Mouse (Mus musculus) heart, embryonic 16.5 days (tissue): ENCODE results near the gene Gjc2. TPM values are rescaled to one million over a fixed set of nuclear protein-coding genes. Genes with fewer than 3 reads are reported as not detected.
A peak's percentile ranks its signal among the peaks of the same experiment; 100 is the strongest.

Source experiments
- ATAC-seq: fragments of 200-750 bp; cut with Nextera tagmentation; replicated peaks from 2 replicates; pipeline ENCODE4 v1.8.0; 2017; ENCODE audit warnings: moderate number of reproducible peaks; ENCODE audit not compliant: insufficient read depth, low FRiP score; ENCODE audit errors: extremely low read depth
- H3K27ac ChIP-seq: fragments of 300-500 bp; sonication (generic); 2 replicates; pipeline ENCODE4 v1.5.1; 2014; ENCODE audit warnings: mild to moderate bottlenecking, low read length, control low read depth, moderate library complexity
- H3K27me3 ChIP-seq: fragments of 300-500 bp; sonication (generic); 2 replicates; pipeline ENCODE4 v1.6.1; 2014; ENCODE audit warnings: low read length, mixed read lengths; ENCODE audit not compliant: control insufficient read depth, insufficient read depth
- H3K36me3 ChIP-seq: fragments of 300-500 bp; sonication (generic); 2 replicates; pipeline ENCODE4 v1.6.1; 2014; ENCODE audit not compliant: control insufficient read depth, insufficient read depth
- H3K4me1 ChIP-seq: fragments of 300-500 bp; sonication (generic); 2 replicates; pipeline ENCODE4 v1.6.1; 2014; ENCODE audit warnings: low read length, mixed read lengths; ENCODE audit not compliant: control insufficient read depth, insufficient read depth
- H3K4me2 ChIP-seq: fragments of 300-500 bp; sonication (generic); 2 replicates; pipeline ENCODE4 v1.6.1; 2014; ENCODE audit warnings: low read depth, mild to moderate bottlenecking, control low read depth, low read length
- H3K4me3 ChIP-seq: fragments of 300-500 bp; sonication (generic); 2 replicates; pipeline ENCODE4 v1.5.1; 2014; ENCODE audit warnings: mild to moderate bottlenecking, control low read depth, low read length
- H3K9ac ChIP-seq: fragments of 300-500 bp; sonication (generic); 2 replicates; pipeline ENCODE4 v1.6.1; 2014; ENCODE audit warnings: low read length, control low read depth
- H3K9me3 ChIP-seq: fragments of 300-500 bp; sonication (generic); replicated peaks from 2 replicates; pipeline ENCODE4 v1.6.1; 2016; ENCODE audit warnings: low read length; ENCODE audit not compliant: control insufficient read depth
- WGBS: fragments of 180-500 bp; shearing (Covaris S2); extraction: QIAGEN DNeasy Blood & Tissue Kit; methylation state at CpG from one replicate; pipeline ENCODE4 v1.1.7; 2014; 5-methylcytosine and 5-hydroxymethylcytosine counted together
- polyA plus RNA-seq: library from polyadenylated mRNA; unstranded; fragments of >200 nt; fragmentation: Nextera tagmentation; extraction: Ambion mirVana; gene quantifications from 2 replicates; pipeline ENCODE4 v1.2.1, GENCODE M21; 2015

Gjc2 gene
- polyA plus RNA-seq, 1 experiment from 2014 or later, result 0.54 TPM

DNA sequence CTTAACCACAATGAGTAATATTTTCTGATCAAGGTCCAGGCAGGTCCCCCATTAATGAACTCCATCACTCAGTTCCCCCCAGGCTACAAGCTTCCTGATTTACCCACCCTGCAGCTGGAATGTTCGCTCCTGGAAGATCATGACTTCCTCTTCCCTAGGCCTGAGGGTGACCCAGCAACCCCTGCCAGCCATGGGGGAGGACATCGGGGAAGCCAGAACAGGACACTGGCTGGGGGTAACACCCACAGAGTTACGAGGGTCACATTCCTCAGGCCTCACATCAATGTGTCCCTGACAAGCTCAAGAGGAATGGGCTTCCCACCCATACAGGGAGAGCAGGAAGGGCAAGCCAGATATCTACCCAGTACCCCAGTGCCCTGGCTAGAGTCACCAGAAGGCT is 13.2 kb downstream of the Gjc2 start:
- WGBS, result 34% methylated on average over 3 of the region's 3 CpGs
- no peak overlapping the region for H3K4me3 ChIP-seq
- H3K4me1 ChIP-seq, result 0 out of 2 replicates have a peak, but pooled peaks cover 3% of the 10 kb centered on the region
- peaks cover 9% of the 10 kb centered on the region for H3K27me3 ChIP-seq
- no peak overlapping the region for H3K4me2 ChIP-seq
- H3K27ac ChIP-seq, result no peak overlapping the region
- H3K9ac ChIP-seq, result no peak overlapping the region
- H3K36me3 ChIP-seq, result no peaks in the 10 kb centered on the region
- no peak for ATAC-seq
- H3K9me3 ChIP-seq, result no peaks in the 10 kb centered on the region

GRCm38 (mm10) chr11:59165616-59166241 is 17.3 kb downstream of the Gjc2 start:
- H3K9ac ChIP-seq, result no peak overlapping the region
- no peak for ATAC-seq
- H3K9me3 ChIP-seq, result no peaks in the 10 kb centered on the region
- no peaks in the 10 kb centered on the region for H3K36me3 ChIP-seq
- H3K27ac ChIP-seq, result peak overlapping the region; percentile 47; the same call in 1 of the 2 replicates
- WGBS, result 43% methylated on average over 2 of the region's 2 CpGs
- H3K4me2 ChIP-seq, result no peak overlapping the region
- no peak overlapping the region for H3K4me3 ChIP-seq
- no peaks in the 10 kb centered on the region for H3K27me3 ChIP-seq
- peaks cover 24% of the 10 kb centered on the region for H3K4me1 ChIP-seq

DNA sequence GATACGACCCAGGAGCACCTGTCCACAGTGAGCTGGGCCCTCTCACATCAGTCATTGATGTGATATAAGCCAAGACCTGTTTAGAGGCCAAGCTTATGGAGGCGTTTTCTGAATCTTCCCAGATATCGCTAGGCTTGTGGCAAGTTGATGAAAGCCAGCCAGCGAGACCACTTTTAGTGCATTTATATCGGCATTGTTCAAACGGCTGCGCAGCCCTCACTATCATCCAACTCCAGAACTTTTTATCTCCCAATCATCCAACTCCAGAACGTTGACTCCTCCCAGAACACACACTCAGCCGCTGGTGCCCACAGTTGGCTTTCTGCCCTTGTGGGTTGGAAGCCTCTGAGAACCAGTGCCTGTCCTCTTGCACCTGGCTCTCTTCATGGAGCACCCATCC is 18.6 kb downstream of the Gjc2 start:
- Histone ChIP-seq H3K36me3 (no peaks in the 10 kb centered on the region), H3K27ac (peak overlapping the region; percentile 99), H3K9me3 (no peaks in the 10 kb centered on the region), H3K9ac (peak overlapping the region; percentile 93; the same call in 1 of the 2 replicates), H3K4me1 (peaks cover 24% of the 10 kb centered on the region), H3K27me3 (no peaks in the 10 kb centered on the region), H3K4me2 (peak overlapping the region; percentile 67), H3K4me3 (peak overlapping the region; percentile 67; the same call in 1 of the 2 replicates)
- no peak for ATAC-seq
- WGBS, result 51% methylated on average over 9 of the region's 9 CpGs

DNA sequence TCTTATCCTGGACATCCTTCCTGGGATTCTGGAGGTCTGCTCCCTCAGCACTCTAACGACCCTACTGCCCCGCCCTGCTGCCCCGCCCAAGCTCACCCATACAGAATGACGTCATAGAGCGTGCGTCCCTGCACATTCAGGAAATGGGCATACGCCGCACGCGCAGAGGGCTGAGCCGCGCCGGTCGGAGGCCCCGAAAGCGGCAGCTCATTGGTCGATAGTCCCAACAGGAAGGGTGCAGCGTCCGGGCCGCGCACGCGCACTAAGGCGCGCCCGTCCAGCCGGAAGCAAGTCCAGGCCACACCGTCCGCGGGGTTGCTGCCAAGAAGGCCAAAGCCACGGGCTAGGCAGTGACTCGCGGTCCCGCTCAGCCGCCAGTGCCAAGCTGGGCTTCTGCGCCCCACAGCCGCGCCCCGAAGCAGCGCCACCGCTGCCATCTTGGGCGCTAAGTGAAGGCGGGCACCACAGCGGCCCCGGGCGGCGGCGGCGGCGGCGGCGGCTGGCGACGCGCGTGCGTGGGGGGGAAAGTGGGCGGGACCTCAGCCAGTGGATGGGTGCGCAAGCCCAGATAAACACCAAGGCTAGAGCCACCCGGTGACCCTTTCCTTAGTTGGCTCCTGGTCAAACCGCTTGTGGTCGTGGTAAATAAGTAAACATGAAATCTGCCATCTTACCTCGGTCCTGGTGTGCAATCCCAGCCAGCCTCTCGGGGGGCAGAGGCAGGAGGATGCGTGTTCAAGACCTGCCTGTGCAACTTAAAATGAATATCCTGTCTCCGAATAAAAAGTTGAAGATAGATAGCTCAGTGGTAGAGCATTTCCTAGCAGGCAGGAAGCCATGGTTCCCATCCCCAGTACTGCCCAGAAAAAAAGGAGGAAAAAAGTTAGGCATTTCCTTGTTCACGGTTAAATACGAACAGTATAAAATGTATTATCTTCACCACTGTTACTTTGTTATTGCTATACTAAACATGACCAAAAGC is 19.5 kb downstream of the Gjc2 start, which contains the start of gene Iba57:
Gene Iba57, minus strand, starts transcription at position 485 of the 982 bp plus-strand sequence.
- Histone ChIP-seq H3K27me3 (no peaks in the 10 kb centered on the region), H3K36me3 (no peaks in the 10 kb centered on the region), H3K27ac (peak within 1 kb of the TSS; percentile 99), H3K9ac (peak within 1 kb of the TSS; percentile 93), H3K4me3 (peak within 1 kb of the TSS; percentile 67), H3K4me1 (peaks cover 24% of the 10 kb centered on the region), H3K9me3 (no peaks in the 10 kb centered on the region), H3K4me2 (peak within 1 kb of the TSS; percentile 70)
- 2% methylated on average over 62 of the region's 68 CpGs for WGBS
- ATAC-seq, result peak; percentile 98

- no peak for ATAC-seq
- peaks cover 3% of the 10 kb centered on the region; the same call in 1 of the 2 replicates for H3K36me3 ChIP-seq
- no peaks in the 10 kb centered on the region for H3K27me3 ChIP-seq
- peak overlapping the region; percentile 85 for H3K27ac ChIP-seq
- peak overlapping the region; percentile 57 for H3K9ac ChIP-seq
- WGBS, result 55% methylated on average over 9 of the region's 9 CpGs
- peak overlapping the region; percentile 67 for H3K4me3 ChIP-seq
- peaks cover 24% of the 10 kb centered on the region for H3K4me1 ChIP-seq
- H3K9me3 ChIP-seq, result no peaks in the 10 kb centered on the region
- H3K4me2 ChIP-seq, result peak overlapping the region; percentile 70
Measured at GRCm38 (mm10) chr11:59162443-59163254, 20.4 kb downstream of the Gjc2 start.

- Histone ChIP-seq H3K27me3 (no peaks in the 10 kb centered on the region), H3K9me3 (no peaks in the 10 kb centered on the region), H3K4me3 (no peak overlapping the region), H3K36me3 (peaks cover 4% of the 10 kb centered on the region; the same call in 1 of the 2 replicates), H3K9ac (no peak overlapping the region), H3K4me1 (peaks cover 24% of the 10 kb centered on the region), H3K4me2 (no peak overlapping the region), H3K27ac (peak overlapping the region; percentile 10; the same call in 1 of the 2 replicates)
- no peak for ATAC-seq
- WGBS, result 41% methylated on average over 5 of the region's 5 CpGs
Measured at GRCm38 (mm10) chr11:59161398-59161797, 21.6 kb downstream of the Gjc2 start.

DNA sequence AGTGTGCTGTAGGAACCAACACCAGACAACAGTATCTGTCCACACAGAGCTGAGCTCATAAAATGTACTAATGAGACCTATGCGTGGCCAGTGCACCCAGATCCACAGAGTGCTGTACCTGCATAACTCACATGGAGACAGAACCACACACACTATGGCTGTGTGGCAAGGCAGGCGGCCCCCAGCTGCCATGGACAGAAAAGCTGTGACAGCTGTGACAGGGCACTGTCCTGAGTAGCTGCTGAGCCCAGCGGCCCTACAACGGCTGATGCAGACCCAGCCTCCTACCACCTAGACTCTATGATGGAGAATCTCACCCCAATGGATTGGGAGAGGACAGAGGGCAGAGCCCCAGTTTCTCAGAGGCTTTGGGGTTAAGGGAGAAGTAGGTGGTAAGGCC is 23.5 kb downstream of the Gjc2 start:
- Histone ChIP-seq H3K4me1 (peaks cover 22% of the 10 kb centered on the region), H3K4me3 (no peak overlapping the region), H3K9ac (no peak overlapping the region), H3K27me3 (no peaks in the 10 kb centered on the region), H3K36me3 (peaks cover 4% of the 10 kb centered on the region; the same call in 1 of the 2 replicates), H3K27ac (no peak overlapping the region), H3K4me2 (no peak overlapping the region), H3K9me3 (no peaks in the 10 kb centered on the region)
- WGBS, result 85% methylated on average over 4 of the region's 4 CpGs
- ATAC-seq, result no peak

GRCm38 (mm10) chr11:59159099-59159498 is 23.9 kb downstream of the Gjc2 start:
- H3K4me2 ChIP-seq, result no peak overlapping the region
- 89% methylated on average over 13 of the region's 13 CpGs for WGBS
- ATAC-seq, result no peak
- no peak overlapping the region for H3K9ac ChIP-seq
- H3K4me3 ChIP-seq, result no peak overlapping the region
- no peak overlapping the region for H3K27ac ChIP-seq
- no peaks in the 10 kb centered on the region for H3K27me3 ChIP-seq
- peaks cover 4% of the 10 kb centered on the region; the same call in 1 of the 2 replicates for H3K36me3 ChIP-seq
- no peaks in the 10 kb centered on the region for H3K9me3 ChIP-seq
- peaks cover 23% of the 10 kb centered on the region for H3K4me1 ChIP-seq
